ENCODE assay signal across 9 mouse cellular contexts in genomic region chr19:6933436-6934194, GRCm38 (mm10). TPM values are rescaled to one million over a fixed set of nuclear protein-coding genes. Genes with fewer than 3 reads are reported as not detected.
A peak's percentile ranks its signal among the peaks of the same experiment; 100 is the strongest.
DNase-seq lines count a peak whose midpoint lies in the region; ATAC-seq and TF ChIP-seq lines count a peak whose summit lies in the region.
"Had no signal": no experiment of that assay in that cellular context is flagged by ENCODE, and none has a peak within 500 bp of the region (broad histone marks: within the 10 kb centered on the region; RNA-seq: fewer than 3 reads in every experiment).

No protein-coding gene starts in this region.

- TF ChIP-seq POLR2A in ES-Bruce4 (IDR thresholded peaks at IDR 0.05; ENCODE audit: insufficient read depth, low read length): no peak
- TF ChIP-seq POLR2A in embryonic fibroblast, embryonic 13.5 days (IDR thresholded peaks at IDR 0.05; ENCODE audit: low read depth, low read length): no peak

- DNase-seq in frontal cortex, postnatal 10 days (ENCODE audit: low spot score in 2 of 2): no peak
- DNase-seq in urinary bladder, postnatal 10 days (ENCODE audit: low spot score): no peak

- no peak for TF ChIP-seq CTCF in ES-Bruce4 (IDR thresholded peaks at IDR 0.05; ENCODE audit: low read depth, low read length)
- no peak for TF ChIP-seq CTCF in embryonic fibroblast, embryonic 13.5 days (IDR thresholded peaks at IDR 0.05; ENCODE audit: borderline replicate concordance, insufficient read depth, low read length)

- no peaks in the 10 kb centered on the region for H3K27me3 ChIP-seq in ES-Bruce4 (ENCODE audit: control insufficient read depth, insufficient read depth, low read length, poor library complexity, severe bottlenecking)
- H3K27me3 ChIP-seq in kidney, embryonic 15.5 days: peaks cover 75% of the 10 kb centered on the region
- H3K27me3 ChIP-seq in stomach, embryonic 14.5 days (ENCODE audit: control insufficient read depth, insufficient read depth, low read length): peaks cover 39% of the 10 kb centered on the region
- H3K27me3 ChIP-seq: CH12.LX had no signal

- peak overlapping the region; percentile 54 for H3K4me3 ChIP-seq in ES-Bruce4 (ENCODE audit: low read depth, low read length)
- H3K4me3 ChIP-seq in embryonic fibroblast, embryonic 13.5 days (ENCODE audit: insufficient read depth, low read length): peak overlapping the region; percentile 20
- peak overlapping the region; percentile 46 for H3K4me3 ChIP-seq in kidney, embryonic 15.5 days (replicated peaks)
- H3K4me3 ChIP-seq in stomach, embryonic 14.5 days (ENCODE audit: low read depth, low read length): peak overlapping the region; percentile 42

- no peaks in the 10 kb centered on the region for H3K9me3 ChIP-seq in ES-Bruce4 (replicated peaks; ENCODE audit: control insufficient read depth, insufficient read depth, low read length, poor library complexity, severe bottlenecking)
- H3K9me3 ChIP-seq in kidney, embryonic 15.5 days (replicated peaks): no peaks in the 10 kb centered on the region
- H3K9me3 ChIP-seq in stomach, embryonic 14.5 days (ENCODE audit: control insufficient read depth, low read depth, low read length): no peaks in the 10 kb centered on the region

- peak overlapping the region; percentile 53 for H3K9ac ChIP-seq in ES-Bruce4 (ENCODE audit: low read depth, poor library complexity, severe bottlenecking)
- peak overlapping the region; percentile 27 for H3K9ac ChIP-seq in kidney, embryonic 15.5 days
- peak overlapping the region; percentile 30; the same call in 1 of the 2 replicates for H3K9ac ChIP-seq in stomach, embryonic 14.5 days (replicated peaks; ENCODE audit: low read depth, low read length)

- peaks cover 2% of the 10 kb centered on the region for H3K4me1 ChIP-seq in ES-Bruce4 (ENCODE audit: control insufficient read depth, insufficient read depth, low read length)
- H3K4me1 ChIP-seq in embryonic fibroblast, embryonic 13.5 days (ENCODE audit: control insufficient read depth, insufficient read depth, low read length): no peaks in the 10 kb centered on the region
- peaks cover 24% of the 10 kb centered on the region for H3K4me1 ChIP-seq in kidney, embryonic 15.5 days
- peaks cover 10% of the 10 kb centered on the region; the same call in 1 of the 2 replicates for H3K4me1 ChIP-seq in stomach, embryonic 14.5 days (ENCODE audit: control insufficient read depth, insufficient read depth, low read length)

- 3% methylated on average over 57 of the region's 58 CpGs for WGBS in kidney, embryonic 15.5 days
- WGBS in stomach, embryonic 14.5 days: 5% methylated on average over 58 of the region's 58 CpGs

- no peak for TF ChIP-seq EP300 in ES-Bruce4 (IDR thresholded peaks at IDR 0.05; ENCODE audit: insufficient read depth, low read depth, low read length)

- no peaks in the 10 kb centered on the region for H3K36me3 ChIP-seq in ES-Bruce4 (ENCODE audit: control insufficient read depth, insufficient read depth, low read length, poor library complexity, severe bottlenecking)
- no peaks in the 10 kb centered on the region for H3K36me3 ChIP-seq in kidney, embryonic 15.5 days
- no peaks in the 10 kb centered on the region for H3K36me3 ChIP-seq in stomach, embryonic 14.5 days (ENCODE audit: control insufficient read depth, insufficient read depth, low read length)

- no peak overlapping the region for H3K27ac ChIP-seq in ES-Bruce4 (ENCODE audit: insufficient read depth, low read length)
- no peak overlapping the region for H3K27ac ChIP-seq in embryonic fibroblast, embryonic 13.5 days (ENCODE audit: insufficient read depth, low read length)
- no peak overlapping the region for H3K27ac ChIP-seq in kidney, embryonic 15.5 days
- H3K27ac ChIP-seq in stomach, embryonic 14.5 days (ENCODE audit: low read length): no peak overlapping the region

- H3K4me2 ChIP-seq in kidney, embryonic 15.5 days: peak overlapping the region; percentile 84
- H3K4me2 ChIP-seq in stomach, embryonic 14.5 days (replicated peaks; ENCODE audit: low read depth, low read length): peak overlapping the region; percentile 83

- ATAC-seq in frontal cortex, adult (ENCODE audit: low TSS enrichment): peak; percentile 38
- peak; percentile 44; the same call in 1 of the 2 replicates for ATAC-seq in kidney, embryonic 15.5 days (replicated peaks; ENCODE audit: low FRiP score)
- ATAC-seq in megakaryocyte-erythroid progenitor cell, adult 5-6 weeks (replicated peaks; ENCODE audit: low FRiP score, low TSS enrichment, poor library complexity, severe bottlenecking): peak; percentile 50
- ATAC-seq in stomach, embryonic 14.5 days (ENCODE audit: insufficient number of reproducible peaks, insufficient read depth, low FRiP score, low read depth): no peak

RNA-seq across cellular contexts. Expression of gene Kcnk4, which starts 0.7 kb away (rescaled TPM):
- polyA plus RNA-seq in ES-Bruce4 (2011; ENCODE audit: insufficient read depth, insufficient read length, low read depth, missing spikeins): 1.5 TPM in 1 of 2 replicates, not detected in the other
- not detected in 2 replicates for polyA plus RNA-seq in embryonic fibroblast, embryonic 13.5 days (2011; ENCODE audit: insufficient read length, low read depth, missing spikeins)
- polyA plus RNA-seq in kidney, embryonic 15.5 days (2015; fragmentation: Nextera tagmentation; extraction: Ambion mirVana): 0.14 and 0.45 TPM in 2 replicates
- total RNA-seq in megakaryocyte-erythroid progenitor cell, adult 5-6 weeks (2014; fragmentation: Nextera tagmentation): not detected in 2 replicates
- total RNA-seq in megakaryocyte-erythroid progenitor cell, adult 5-6 weeks (2017): not detected in 2 replicates
- 0.35 and 0.95 TPM in 2 replicates for polyA plus RNA-seq in stomach, embryonic 14.5 days (2014; fragmentation: Nextera tagmentation; extraction: Ambion mirVana)

RNA-seq across cellular contexts. Expression of gene Bad, which starts 8.0 kb away (rescaled TPM):
- polyA plus RNA-seq in ES-Bruce4 (2011; ENCODE audit: insufficient read depth, insufficient read length, low read depth, missing spikeins): 14.6 and 16.2 TPM in 2 replicates
- polyA plus RNA-seq in embryonic fibroblast, embryonic 13.5 days (2011; ENCODE audit: insufficient read length, low read depth, missing spikeins): 31.0 and 40.3 TPM in 2 replicates
- 68.4 and 75.5 TPM in 2 replicates for polyA plus RNA-seq in kidney, embryonic 15.5 days (2015; fragmentation: Nextera tagmentation; extraction: Ambion mirVana)
- total RNA-seq in megakaryocyte-erythroid progenitor cell, adult 5-6 weeks (2014; fragmentation: Nextera tagmentation): 17.5 and 20.6 TPM in 2 replicates
- 29.0 and 39.2 TPM in 2 replicates for total RNA-seq in megakaryocyte-erythroid progenitor cell, adult 5-6 weeks (2017)
- 69.1 and 70.8 TPM in 2 replicates for polyA plus RNA-seq in stomach, embryonic 14.5 days (2014; fragmentation: Nextera tagmentation; extraction: Ambion mirVana)

RNA-seq across cellular contexts. Expression of gene Catsperz, which starts 8.4 kb away (rescaled TPM):
- polyA plus RNA-seq in ES-Bruce4 (2011; ENCODE audit: insufficient read depth, insufficient read length, low read depth, missing spikeins): 1.4 and 1.8 TPM in 2 replicates
- polyA plus RNA-seq in embryonic fibroblast, embryonic 13.5 days (2011; ENCODE audit: insufficient read length, low read depth, missing spikeins): 0.57 TPM in 1 of 2 replicates, not detected in the other
- 2.0 and 3.1 TPM in 2 replicates for polyA plus RNA-seq in kidney, embryonic 15.5 days (2015; fragmentation: Nextera tagmentation; extraction: Ambion mirVana)
- total RNA-seq in megakaryocyte-erythroid progenitor cell, adult 5-6 weeks (2014; fragmentation: Nextera tagmentation): not detected in 2 replicates
- total RNA-seq in megakaryocyte-erythroid progenitor cell, adult 5-6 weeks (2017): not detected in 2 replicates
- polyA plus RNA-seq in stomach, embryonic 14.5 days (2014; fragmentation: Nextera tagmentation; extraction: Ambion mirVana): 1.5 and 1.8 TPM in 2 replicates
- total RNA-seq: CH12.LX had no signal

RNA-seq across cellular contexts. Expression of gene Gpr137, which starts 8.7 kb away (rescaled TPM):
- polyA plus RNA-seq in ES-Bruce4 (2011; ENCODE audit: insufficient read depth, insufficient read length, low read depth, missing spikeins): 9.0 and 12.8 TPM in 2 replicates
- 26.5 and 26.7 TPM in 2 replicates for polyA plus RNA-seq in embryonic fibroblast, embryonic 13.5 days (2011; ENCODE audit: insufficient read length, low read depth, missing spikeins)
- 30.4 and 32.9 TPM in 2 replicates for polyA plus RNA-seq in kidney, embryonic 15.5 days (2015; fragmentation: Nextera tagmentation; extraction: Ambion mirVana)
- 8.0 and 16.1 TPM in 2 replicates for total RNA-seq in megakaryocyte-erythroid progenitor cell, adult 5-6 weeks (2014; fragmentation: Nextera tagmentation)
- total RNA-seq in megakaryocyte-erythroid progenitor cell, adult 5-6 weeks (2017): 7.0 and 15.7 TPM in 2 replicates
- 21.8 and 24.8 TPM in 2 replicates for polyA plus RNA-seq in stomach, embryonic 14.5 days (2014; fragmentation: Nextera tagmentation; extraction: Ambion mirVana)

RNA-seq across cellular contexts. Expression of gene Esrra, which starts 12.0 kb away (rescaled TPM):
- polyA plus RNA-seq in ES-Bruce4 (2011; ENCODE audit: insufficient read depth, insufficient read length, low read depth, missing spikeins): 13.6 and 16.7 TPM in 2 replicates
- polyA plus RNA-seq in embryonic fibroblast, embryonic 13.5 days (2011; ENCODE audit: insufficient read length, low read depth, missing spikeins): 18.6 and 19.7 TPM in 2 replicates
- polyA plus RNA-seq in kidney, embryonic 15.5 days (2015; fragmentation: Nextera tagmentation; extraction: Ambion mirVana): 14.8 and 15.3 TPM in 2 replicates
- 14.1 and 18.9 TPM in 2 replicates for total RNA-seq in megakaryocyte-erythroid progenitor cell, adult 5-6 weeks (2014; fragmentation: Nextera tagmentation)
- total RNA-seq in megakaryocyte-erythroid progenitor cell, adult 5-6 weeks (2017): 10.8 and 18.4 TPM in 2 replicates
- 6.5 and 6.8 TPM in 2 replicates for polyA plus RNA-seq in stomach, embryonic 14.5 days (2014; fragmentation: Nextera tagmentation; extraction: Ambion mirVana)
